Mouse (Mus musculus): ENCODE data around the gene Itga2. TPM values are rescaled to one million over a fixed set of nuclear protein-coding genes. Genes with fewer than 3 reads are reported as not detected.

Gene Itga2
- polyA plus RNA-seq, 1 experiment = 0.04 TPM

- no peak for TF ChIP-seq POLR2A (IDR thresholded peaks at IDR 0.05; ENCODE audit: extremely low read depth, insufficient read depth, low read length)
- TF ChIP-seq CTCF (IDR thresholded peaks at IDR 0.05; ENCODE audit: extremely low read depth, insufficient read depth, low read length) = no peak
- Histone ChIP-seq H3K27ac (ENCODE audit: insufficient read depth, low read length) (no peak overlapping the region), H3K4me3 (ENCODE audit: insufficient read depth, low read length) (no peak overlapping the region), H3K4me1 (ENCODE audit: control insufficient read depth, insufficient read depth, low read length) (no peaks in the 10 kb centered on the region)
Measured at GRCm38 (mm10) chr13:114802971-114803370, 128.9 kb downstream of the Itga2 start.

- no peak for TF ChIP-seq POLR2A (IDR thresholded peaks at IDR 0.05; ENCODE audit: extremely low read depth, insufficient read depth, low read length)
- no peak for TF ChIP-seq CTCF (IDR thresholded peaks at IDR 0.05; ENCODE audit: extremely low read depth, insufficient read depth, low read length)
- H3K4me3 ChIP-seq (ENCODE audit: insufficient read depth, low read length) = no peak overlapping the region
- H3K27ac ChIP-seq (ENCODE audit: insufficient read depth, low read length) = no peak overlapping the region
- no peaks in the 10 kb centered on the region for H3K4me1 ChIP-seq (ENCODE audit: control insufficient read depth, insufficient read depth, low read length)
Measured at GRCm38 (mm10) chr13:114801857-114802256, 130.0 kb downstream of the Itga2 start.

GRCm38 (mm10) chr13:114793250-114794030 is 138.5 kb downstream of the Itga2 start:
- TF ChIP-seq POLR2A (IDR thresholded peaks at IDR 0.05; ENCODE audit: extremely low read depth, insufficient read depth, low read length) (no peak), CTCF (IDR thresholded peaks at IDR 0.05; ENCODE audit: extremely low read depth, insufficient read depth, low read length) (peak; percentile 44; the same call in 1 of the 2 replicates)
- H3K4me3 ChIP-seq (ENCODE audit: insufficient read depth, low read length) = no peak overlapping the region
- no peak overlapping the region for H3K27ac ChIP-seq (ENCODE audit: insufficient read depth, low read length)
- no peaks in the 10 kb centered on the region for H3K4me1 ChIP-seq (ENCODE audit: control insufficient read depth, insufficient read depth, low read length)

- Histone ChIP-seq H3K27ac (ENCODE audit: insufficient read depth, low read length) (no peak overlapping the region), H3K4me1 (ENCODE audit: control insufficient read depth, insufficient read depth, low read length) (no peaks in the 10 kb centered on the region), H3K4me3 (ENCODE audit: insufficient read depth, low read length) (no peak overlapping the region)
- TF ChIP-seq POLR2A (IDR thresholded peaks at IDR 0.05; ENCODE audit: extremely low read depth, insufficient read depth, low read length) = no peak
- no peak for TF ChIP-seq CTCF (IDR thresholded peaks at IDR 0.05; ENCODE audit: extremely low read depth, insufficient read depth, low read length)
Measured at GRCm38 (mm10) chr13:114791511-114791910, 140.4 kb downstream of the Itga2 start.

Other genes starting within 250 kb of the Itga2 start
- gene Mocs2, start 113.9 kb downstream of the Itga2 start, polyA plus RNA-seq (2012; rRNA removed) = 79.1 and 79.8 TPM in 2 replicates
- gene Pelo, start 158.1 kb upstream of the Itga2 start, polyA plus RNA-seq (2012; rRNA removed) = 19.4 and 22.7 TPM in 2 replicates
- gene Gm49395, start 169.8 kb upstream of the Itga2 start, polyA plus RNA-seq (2012; rRNA removed) = 0.54 and 0.98 TPM in 2 replicates
- 3.2 and 3.3 TPM in 2 replicates for gene Itga1, start 169.9 kb upstream of the Itga2 start, polyA plus RNA-seq (2012; rRNA removed)

Data from cortical plate, adult 2 months (tissue).